Mouse (Mus musculus): Measurements from ENCODE around the gene Nup93.
A peak's percentile ranks its signal among the peaks of the same experiment; 100 is the strongest.

The Nup93 gene

DNA sequence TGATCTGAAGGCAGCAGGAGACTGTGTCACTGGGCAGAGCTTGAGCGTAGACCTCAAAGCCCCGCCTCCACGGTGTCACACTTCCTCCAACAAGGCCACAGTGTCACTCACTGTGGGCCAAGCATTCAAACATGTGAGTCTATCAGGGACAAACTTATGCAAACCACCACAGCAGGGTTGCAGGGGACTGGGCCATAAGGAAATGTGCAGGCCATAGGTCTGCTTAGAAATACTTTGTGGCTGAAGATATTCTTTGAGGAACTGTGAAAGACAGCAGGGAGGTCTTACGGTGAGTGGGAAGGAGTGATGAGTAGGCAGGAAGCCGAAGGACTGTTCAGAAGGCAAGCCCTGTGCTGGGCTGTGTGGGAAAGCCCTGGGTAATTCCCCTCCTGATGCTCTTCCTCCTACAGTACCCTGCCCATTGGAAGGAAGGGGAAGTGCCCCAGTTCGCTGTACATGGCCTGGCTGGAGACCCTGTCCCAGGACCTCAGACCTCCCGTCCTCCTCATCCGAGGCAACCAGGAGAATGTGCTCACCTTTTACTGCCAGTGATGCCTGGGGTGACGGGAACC, 151.1 kb downstream of the Nup93 start:
- peak; percentile 62 for DNase-seq
